Mouse (Mus musculus) kidney, adult 2 months (tissue): ENCODE measurements around the gene Lct. TPM values are rescaled to one million over a fixed set of nuclear protein-coding genes. Genes with fewer than 3 reads are reported as not detected.

Source experiments
- DNase-seq: peaks from one replicate; pipeline ENCODE4 v3.0.0; 2021
- H3K27ac ChIP-seq: fragments of 200-500 bp; 2 replicates; pipeline ENCODE4 v1.5.1; 2012; ENCODE audit warnings: low read depth, low read length, control low read depth, inconsistent platforms; ENCODE audit not compliant: insufficient read depth
- H3K27me3 ChIP-seq: fragments of 200-500 bp; replicated peaks from 2 replicates; pipeline ENCODE4 v1.6.1; 2012; ENCODE audit warnings: mild to moderate bottlenecking, moderate library complexity, low read length, inconsistent platforms; ENCODE audit not compliant: control insufficient read depth, insufficient read depth
- H3K36me3 ChIP-seq: fragments of 200-500 bp; 2 replicates; pipeline ENCODE4 v1.6.1; 2012; ENCODE audit warnings: mild to moderate bottlenecking, moderate library complexity, low read length, inconsistent platforms; ENCODE audit not compliant: control insufficient read depth, insufficient read depth
- H3K4me1 ChIP-seq: fragments of 200-500 bp; 2 replicates; pipeline ENCODE4 v1.6.1; 2011; ENCODE audit warnings: low read length; ENCODE audit not compliant: control insufficient read depth, insufficient read depth
- H3K4me3 ChIP-seq: fragments of 200-500 bp; 2 replicates; pipeline ENCODE4 v1.5.1; 2011; ENCODE audit warnings: mild to moderate bottlenecking, low read depth, low read length, control low read depth; ENCODE audit not compliant: insufficient read depth
- CTCF ChIP-seq: fragments of 200-500 bp; conservative IDR thresholded peaks from 2 replicates; pipeline ENCODE4 v1.5.1; 2011; ENCODE audit warnings: low read depth, mild to moderate bottlenecking, control low read depth, low read length, moderate library complexity, mixed read lengths; ENCODE audit not compliant: insufficient read depth, insufficient read length
- POLR2A ChIP-seq: fragments of 200-500 bp; IDR thresholded peaks from one replicate; pipeline ENCODE4 v1.6.1; 2011; ENCODE audit warnings: low read depth, low read length, control low read depth
- WGBS: fragments of 180-500 bp; shearing (Covaris S2); methylation state at CpG from one replicate; pipeline ENCODE4 v1.1.7; 2018; 5-methylcytosine and 5-hydroxymethylcytosine counted together
- polyA plus RNA-seq: library from polyadenylated mRNA; depleted of rRNA; stranded (reverse); fragments of >200 nt; gene quantifications from 2 replicates; pipeline ENCODE4 v1.2.3, GENCODE M21; 2012

Lct gene
- polyA plus RNA-seq, 1 experiment = 0.05 TPM

- TF ChIP-seq CTCF (no peak), POLR2A (no peak)
- Histone ChIP-seq H3K4me3 (no peak overlapping the region), H3K4me1 (no peaks in the 10 kb centered on the region), H3K36me3 (no peaks in the 10 kb centered on the region), H3K27me3 (no peaks in the 10 kb centered on the region), H3K27ac (no peak overlapping the region)
- 71% methylated on average over 5 of the region's 5 CpGs for WGBS
- no peak for DNase-seq
Measured at GRCm38 (mm10) chr1:128295717-128296528, 32.2 kb downstream of the Lct start.

GRCm38 (mm10) chr1:128295296-128295695 is 32.8 kb downstream of the Lct start:
- no peak for DNase-seq
- no peaks in the 10 kb centered on the region for H3K36me3 ChIP-seq
- no peak overlapping the region for H3K4me3 ChIP-seq
- H3K4me1 ChIP-seq = no peaks in the 10 kb centered on the region
- 71% methylated on average over 8 of the region's 8 CpGs for WGBS
- H3K27me3 ChIP-seq = no peaks in the 10 kb centered on the region
- TF ChIP-seq CTCF (no peak), POLR2A (no peak)
- no peak overlapping the region for H3K27ac ChIP-seq

- 80% methylated on average over 12 of the region's 12 CpGs for WGBS
- no peak for DNase-seq
- no peak overlapping the region for H3K27ac ChIP-seq
- no peaks in the 10 kb centered on the region for H3K4me1 ChIP-seq
- H3K36me3 ChIP-seq = no peaks in the 10 kb centered on the region
- H3K27me3 ChIP-seq = no peaks in the 10 kb centered on the region
- H3K4me3 ChIP-seq = no peak overlapping the region
- no peak for TF ChIP-seq POLR2A
- no peak for TF ChIP-seq CTCF
Measured at GRCm38 (mm10) chr1:128293524-128293923, 34.6 kb downstream of the Lct start.

GRCm38 (mm10) chr1:128290295-128290694 is 37.8 kb downstream of the Lct start:
- 93% methylated on average over 5 of the region's 5 CpGs for WGBS
- Histone ChIP-seq H3K36me3 (no peaks in the 10 kb centered on the region), H3K4me3 (no peak overlapping the region), H3K27me3 (no peaks in the 10 kb centered on the region), H3K27ac (no peak overlapping the region), H3K4me1 (no peaks in the 10 kb centered on the region)
- DNase-seq = no peak
- TF ChIP-seq POLR2A (no peak), CTCF (no peak)

- DNase-seq = no peak
- Histone ChIP-seq H3K36me3 (no peaks in the 10 kb centered on the region), H3K4me1 (no peaks in the 10 kb centered on the region), H3K4me3 (no peak overlapping the region), H3K27me3 (no peaks in the 10 kb centered on the region), H3K27ac (no peak overlapping the region)
- TF ChIP-seq CTCF (no peak), POLR2A (no peak)
- 89% methylated on average over 9 of the region's 9 CpGs for WGBS
Measured at GRCm38 (mm10) chr1:128285136-128285535, 43.0 kb downstream of the Lct start.

GRCm38 (mm10) chr1:128284157-128284690 is 43.9 kb downstream of the Lct start:
- Histone ChIP-seq H3K27me3 (no peaks in the 10 kb centered on the region), H3K4me1 (no peaks in the 10 kb centered on the region), H3K36me3 (peaks cover 4% of the 10 kb centered on the region), H3K4me3 (no peak overlapping the region), H3K27ac (no peak overlapping the region)
- no peak for TF ChIP-seq POLR2A
- TF ChIP-seq CTCF = no peak
- DNase-seq = no peak
- WGBS = 78% methylated on average over 8 of the region's 8 CpGs

GRCm38 (mm10) chr1:128282924-128283323 is 45.2 kb downstream of the Lct start:
- Histone ChIP-seq H3K36me3 (peaks cover 6% of the 10 kb centered on the region), H3K27me3 (no peaks in the 10 kb centered on the region), H3K4me3 (no peak overlapping the region), H3K27ac (no peak overlapping the region), H3K4me1 (no peaks in the 10 kb centered on the region)
- 97% methylated on average over 3 of the region's 3 CpGs for WGBS
- no peak for DNase-seq
- TF ChIP-seq POLR2A = no peak
- TF ChIP-seq CTCF = no peak
